Mouse (Mus musculus) lung, adult 18-20 months (tissue): Measurements from ENCODE around the gene Nr1h5.

ENCODE experiments used
- DNase-seq, 2 experiments: peaks; one replicate each; pipeline ENCODE4 v3.0.0; 2022; ENCODE audit warnings: mixed read lengths in 2 of 2

Nr1h5 gene

GRCm38 (mm10) chr3:102964033-102964432, at the start of gene Nr1h5:
Gene Nr1h5 (minus strand): TSS chr3:102964133.
- no peak for DNase-seq

GRCm38 (mm10) chr3:103001595-103001994, 37.7 kb upstream of the Nr1h5 start:
- DNase-seq: no peak

- no peak for DNase-seq
Observed at GRCm38 (mm10) chr3:102997591-102997990, 33.7 kb upstream of the Nr1h5 start.

- DNase-seq: no peak
Observed at GRCm38 (mm10) chr3:102997036-102997435, 33.1 kb upstream of the Nr1h5 start.

GRCm38 (mm10) chr3:102995605-102996321, 31.8 kb upstream of the Nr1h5 start, which contains the start of gene Sike1:
Gene Sike1 (plus strand): TSS chr3:102995708.
- DNase-seq: peak; percentile 96 to 97

- no peak for DNase-seq
Observed at GRCm38 (mm10) chr3:102995233-102995604, 31.3 kb upstream of the Nr1h5 start.

- no peak for DNase-seq
Observed at GRCm38 (mm10) chr3:102992936-102993335, 29.0 kb upstream of the Nr1h5 start.

GRCm38 (mm10) chr3:102991041-102991440, 27.1 kb upstream of the Nr1h5 start:
- no peak for DNase-seq

- DNase-seq: no peak
Observed at GRCm38 (mm10) chr3:102980349-102980736, 16.4 kb upstream of the Nr1h5 start.

GRCm38 (mm10) chr3:102979550-102980348, 15.8 kb upstream of the Nr1h5 start:
- no peak for DNase-seq

GRCm38 (mm10) chr3:102976906-102977305, 13.0 kb upstream of the Nr1h5 start:
- no peak for DNase-seq

- DNase-seq: peak; percentile 11 to 18
Observed at GRCm38 (mm10) chr3:102970508-102970907, 6.6 kb upstream of the Nr1h5 start.

GRCm38 (mm10) chr3:102970067-102970466, 6.1 kb upstream of the Nr1h5 start:
- peak; percentile 60 to 64 for DNase-seq

GRCm38 (mm10) chr3:102955596-102955995, 8.3 kb downstream of the Nr1h5 start:
- DNase-seq: peak; percentile 49 to 64

GRCm38 (mm10) chr3:102955143-102955542, 8.8 kb downstream of the Nr1h5 start:
- DNase-seq: no peak

- peak in 1 of 2 experiments; percentile 30 for DNase-seq
Observed at GRCm38 (mm10) chr3:102954476-102954875, 9.5 kb downstream of the Nr1h5 start.

- peak in 1 of 2 experiments; percentile 20 for DNase-seq
Observed at GRCm38 (mm10) chr3:102946861-102947260, 17.1 kb downstream of the Nr1h5 start.

GRCm38 (mm10) chr3:102946312-102946711, 17.6 kb downstream of the Nr1h5 start:
- DNase-seq: peak in 1 of 2 experiments; percentile 40

- no peak for DNase-seq
Observed at GRCm38 (mm10) chr3:102938100-102938499, 25.8 kb downstream of the Nr1h5 start.

GRCm38 (mm10) chr3:102935451-102936354, 28.2 kb downstream of the Nr1h5 start, which contains the start of gene Sycp1:
Gene Sycp1 (minus strand): TSS chr3:102936100.
- no peak for DNase-seq

- no peak for DNase-seq
Observed at GRCm38 (mm10) chr3:102899136-102899535, 64.8 kb downstream of the Nr1h5 start.
